Mouse (Mus musculus): ENCODE results near the gene Fiz1. TPM values are rescaled to one million over a fixed set of nuclear protein-coding genes. Genes with fewer than 3 reads are reported as not detected.

The Fiz1 gene
- polyA plus RNA-seq (2014; fragmentation: Nextera tagmentation; extraction: Ambion mirVana): 67.0 and 68.3 TPM in 2 replicates

DNA sequence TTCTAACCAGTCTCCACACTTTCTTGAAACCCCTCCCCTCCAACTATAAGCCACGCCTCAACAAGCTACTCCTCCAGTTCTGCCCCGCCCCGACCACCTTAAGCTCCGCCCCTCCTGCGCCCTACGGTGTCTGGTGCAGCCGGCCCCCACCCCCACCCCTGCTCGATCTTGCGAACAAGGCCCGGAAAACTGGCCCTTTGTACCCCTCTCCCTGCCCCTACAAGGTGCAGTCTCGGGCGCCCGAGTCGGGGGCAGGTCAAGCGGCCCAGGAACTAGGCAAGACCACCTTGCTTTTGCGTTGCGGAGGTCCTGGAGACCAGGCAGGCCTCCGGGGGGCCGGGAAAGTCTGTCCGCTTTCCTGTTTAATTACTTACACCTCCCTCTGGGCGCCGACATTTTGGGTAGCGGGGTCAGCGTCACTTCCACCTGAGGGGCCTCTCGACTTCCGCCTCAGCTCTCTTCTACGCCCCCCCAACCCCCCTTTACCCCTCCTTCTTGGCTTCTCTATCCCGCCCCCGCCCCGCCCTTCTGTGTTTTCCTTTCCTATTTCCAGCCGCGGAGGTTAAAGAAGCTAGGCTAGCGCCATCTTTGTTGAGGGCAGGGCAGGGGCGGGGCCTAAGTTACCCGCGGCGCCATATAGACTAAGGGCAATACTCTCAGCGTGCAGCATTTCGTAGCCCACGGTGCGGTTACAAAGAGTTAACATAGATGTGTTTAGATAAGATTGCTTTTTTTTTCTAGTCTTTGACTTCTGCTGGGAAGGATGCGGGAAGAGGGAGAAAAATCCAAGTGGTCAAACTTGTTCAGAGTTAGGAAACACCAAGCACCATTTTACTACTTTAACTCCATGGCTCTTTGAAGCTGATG, at the start of gene Fiz1, which contains the start of gene Zfp524:
Gene Fiz1 (minus strand): TSS at position 447 of the 867 bp plus-strand sequence.
Gene Zfp524 (plus strand): TSS at position 165 of the 867 bp plus-strand sequence.
- WGBS: under 1% methylated on average over 42 of the region's 42 CpGs
- ATAC-seq (replicated peaks; ENCODE audit: low FRiP score): peak; percentile 81
- H3K27ac ChIP-seq (ENCODE audit: low read depth, low read length): peak within 1 kb of the TSS; percentile 99

GRCm38 (mm10) chr7:5062360-5063001, 48.0 kb upstream of the Fiz1 start:
- peaks cover 13% of the 10 kb centered on the region; the same call in 1 of the 2 replicates for H3K4me1 ChIP-seq (replicated peaks; ENCODE audit: control insufficient read depth, insufficient read depth, low read length)
- WGBS: under 1% methylated on average over 51 of the region's 51 CpGs

More for the DNA sequence above, at the start of gene Fiz1, which contains the start of gene Zfp524:
- no peaks in the 10 kb centered on the region for H3K27me3 ChIP-seq (ENCODE audit: control insufficient read depth, insufficient read depth, low read length)
- H3K9me3 ChIP-seq (ENCODE audit: control insufficient read depth, low read length): no peaks in the 10 kb centered on the region
- peak; percentile 98 for DNase-seq (ENCODE audit: low spot score)
- H3K36me3 ChIP-seq (ENCODE audit: control insufficient read depth, insufficient read depth, low read length): peaks cover 18% of the 10 kb centered on the region
- peak within 1 kb of the TSS; percentile 84 for H3K9ac ChIP-seq (ENCODE audit: low read length)
- peak within 1 kb of the TSS; percentile 60 for H3K4me3 ChIP-seq (ENCODE audit: low read depth, low read length)
- H3K4me2 ChIP-seq (ENCODE audit: low read depth, low read length, severe bottlenecking): peak within 1 kb of the TSS; percentile 63
- peaks cover 3% of the 10 kb centered on the region for H3K4me1 ChIP-seq (replicated peaks; ENCODE audit: control insufficient read depth, insufficient read depth, low read length)

GRCm38 (mm10) chr7:5061774-5062359, 47.4 kb upstream of the Fiz1 start, which contains the start of gene U2af2:
U2af2 (plus strand) TSS chr7:5062143.
- Histone ChIP-seq H3K9me3 (ENCODE audit: control insufficient read depth, low read length) (no peaks in the 10 kb centered on the region), H3K4me2 (ENCODE audit: low read depth, low read length, severe bottlenecking) (peak within 1 kb of the TSS; percentile 88), H3K27me3 (ENCODE audit: control insufficient read depth, insufficient read depth, low read length) (peaks cover 13% of the 10 kb centered on the region), H3K4me1 (replicated peaks; ENCODE audit: control insufficient read depth, insufficient read depth, low read length) (peaks cover 15% of the 10 kb centered on the region), H3K4me3 (ENCODE audit: low read depth, low read length) (peak within 1 kb of the TSS; percentile 64), H3K9ac (ENCODE audit: low read length) (peak within 1 kb of the TSS; percentile 86), H3K27ac (ENCODE audit: low read depth, low read length) (peak within 1 kb of the TSS; percentile 98), H3K36me3 (ENCODE audit: control insufficient read depth, insufficient read depth, low read length) (no peaks in the 10 kb centered on the region)
- WGBS: under 1% methylated on average over 63 of the region's 65 CpGs
- ATAC-seq (replicated peaks; ENCODE audit: low FRiP score): peak; percentile 86
- peak; percentile 98 for DNase-seq (ENCODE audit: low spot score)

More at GRCm38 (mm10) chr7:5062360-5063001, 48.0 kb upstream of the Fiz1 start:
- DNase-seq (ENCODE audit: low spot score) (peak; percentile 85), ATAC-seq (replicated peaks; ENCODE audit: low FRiP score) (peak; percentile 55)
- Histone ChIP-seq H3K9me3 (ENCODE audit: control insufficient read depth, low read length) (no peaks in the 10 kb centered on the region), H3K4me3 (ENCODE audit: low read depth, low read length) (peak overlapping the region; percentile 64), H3K9ac (ENCODE audit: low read length) (peak overlapping the region; percentile 86), H3K27me3 (ENCODE audit: control insufficient read depth, insufficient read depth, low read length) (peaks cover 7% of the 10 kb centered on the region), H3K27ac (ENCODE audit: low read depth, low read length) (peak overlapping the region; percentile 98), H3K36me3 (ENCODE audit: control insufficient read depth, insufficient read depth, low read length) (no peaks in the 10 kb centered on the region; the same call in 1 of the 2 replicates), H3K4me2 (ENCODE audit: low read depth, low read length, severe bottlenecking) (peak overlapping the region; percentile 59)

GRCm38 (mm10) chr7:5060944-5061773, 46.7 kb upstream of the Fiz1 start:
- peak overlapping the region; percentile 86 for H3K9ac ChIP-seq (ENCODE audit: low read length)
- H3K4me3 ChIP-seq (ENCODE audit: low read depth, low read length): peak overlapping the region; percentile 64
- peak; percentile 97 for DNase-seq (ENCODE audit: low spot score)
- ATAC-seq (replicated peaks; ENCODE audit: low FRiP score): peak; percentile 88
- peak overlapping the region; percentile 98 for H3K27ac ChIP-seq (ENCODE audit: low read depth, low read length)
- WGBS: under 1% methylated on average over 60 of the region's 60 CpGs
- no peaks in the 10 kb centered on the region for H3K9me3 ChIP-seq (ENCODE audit: control insufficient read depth, low read length)
- H3K36me3 ChIP-seq (ENCODE audit: control insufficient read depth, insufficient read depth, low read length): no peaks in the 10 kb centered on the region
- H3K27me3 ChIP-seq (ENCODE audit: control insufficient read depth, insufficient read depth, low read length): peaks cover 19% of the 10 kb centered on the region
- H3K4me1 ChIP-seq (replicated peaks; ENCODE audit: control insufficient read depth, insufficient read depth, low read length): peaks cover 20% of the 10 kb centered on the region
- H3K4me2 ChIP-seq (ENCODE audit: low read depth, low read length, severe bottlenecking): peak overlapping the region; percentile 88

DNA sequence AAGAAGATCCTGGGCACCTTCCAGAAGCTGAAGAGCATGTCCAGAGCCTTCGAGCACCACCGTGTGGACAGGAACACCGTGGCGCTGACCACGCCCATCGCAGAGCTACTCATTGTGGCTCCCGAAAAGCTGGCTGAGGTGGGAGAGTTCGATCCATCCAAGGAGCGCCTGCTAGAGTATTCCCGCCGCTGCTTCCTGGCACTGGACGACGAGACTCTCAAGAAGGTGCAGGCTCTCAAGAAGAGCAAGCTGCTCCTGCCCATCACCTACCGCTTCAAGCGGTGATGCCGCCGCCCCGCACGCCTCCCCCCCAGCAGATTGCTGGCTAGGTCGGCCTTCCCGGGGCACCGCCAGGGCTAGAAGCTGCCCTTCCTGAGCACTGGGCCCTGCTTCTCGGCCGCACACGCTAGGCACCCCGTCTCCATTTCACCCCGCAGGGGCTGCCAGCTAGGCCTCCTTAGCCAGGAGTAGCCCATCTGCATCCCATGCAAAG, 45.8 kb upstream of the Fiz1 start:
- WGBS: 2% methylated on average over 27 of the region's 27 CpGs
- peak overlapping the region; percentile 98 for H3K27ac ChIP-seq (ENCODE audit: low read depth, low read length)
- H3K27me3 ChIP-seq (ENCODE audit: control insufficient read depth, insufficient read depth, low read length): peaks cover 27% of the 10 kb centered on the region
- ATAC-seq (replicated peaks; ENCODE audit: low FRiP score) (0 out of 2 replicates have a peak, but pooled peaks have one; percentile 9), DNase-seq (ENCODE audit: low spot score) (peak; percentile 87)
- H3K9ac ChIP-seq (ENCODE audit: low read length): peak overlapping the region; percentile 86
- peak overlapping the region; percentile 88 for H3K4me2 ChIP-seq (ENCODE audit: low read depth, low read length, severe bottlenecking)
- H3K9me3 ChIP-seq (ENCODE audit: control insufficient read depth, low read length): no peaks in the 10 kb centered on the region
- peaks cover 20% of the 10 kb centered on the region for H3K4me1 ChIP-seq (replicated peaks; ENCODE audit: control insufficient read depth, insufficient read depth, low read length)
- peak overlapping the region; percentile 64 for H3K4me3 ChIP-seq (ENCODE audit: low read depth, low read length)
- H3K36me3 ChIP-seq (ENCODE audit: control insufficient read depth, insufficient read depth, low read length): no peaks in the 10 kb centered on the region

- 90% methylated on average over 12 of the region's 12 CpGs for whole genome bisulfite sequencing
- no peaks in the 10 kb centered on the region for H3K9me3 ChIP-seq (ENCODE audit: control insufficient read depth, low read length)
- H3K27me3 ChIP-seq (ENCODE audit: control insufficient read depth, insufficient read depth, low read length): peaks cover 36% of the 10 kb centered on the region
- no peak overlapping the region for H3K27ac ChIP-seq (ENCODE audit: low read depth, low read length)
- no peaks in the 10 kb centered on the region for H3K36me3 ChIP-seq (ENCODE audit: control insufficient read depth, insufficient read depth, low read length)
- H3K9ac ChIP-seq (ENCODE audit: low read length): peak overlapping the region; percentile 86; the same call in 1 of the 2 replicates
- DNase-seq (ENCODE audit: low spot score): no peak
- H3K4me1 ChIP-seq (replicated peaks; ENCODE audit: control insufficient read depth, insufficient read depth, low read length): peaks cover 20% of the 10 kb centered on the region
- no peak overlapping the region for H3K4me3 ChIP-seq (ENCODE audit: low read depth, low read length)
- H3K4me2 ChIP-seq (ENCODE audit: low read depth, low read length, severe bottlenecking): no peak overlapping the region
- ATAC-seq (replicated peaks; ENCODE audit: low FRiP score): no peak
Measured at GRCm38 (mm10) chr7:5059421-5059820, 44.9 kb upstream of the Fiz1 start.

DNA sequence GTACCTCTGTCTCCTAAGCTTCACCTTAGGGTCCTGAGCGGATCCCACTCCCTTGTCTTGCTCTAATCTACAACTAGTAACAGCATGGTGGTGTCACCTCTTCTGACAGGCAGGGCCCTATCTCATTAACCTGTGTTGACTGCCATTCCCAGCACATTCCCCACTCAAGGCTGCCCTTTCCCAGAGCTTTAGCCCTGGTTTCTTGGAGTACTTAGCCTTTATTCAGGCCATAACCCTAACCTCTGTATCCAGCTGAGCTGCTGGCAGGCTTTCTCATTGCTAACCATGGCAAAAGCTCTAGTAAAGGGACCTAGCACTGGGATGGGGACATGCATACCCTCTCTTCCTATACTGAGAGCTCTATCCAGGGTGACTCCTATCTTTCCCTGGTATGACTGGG, 44.1 kb upstream of the Fiz1 start:
- no peak for ATAC-seq (replicated peaks; ENCODE audit: low FRiP score)
- no peak overlapping the region for H3K4me3 ChIP-seq (ENCODE audit: low read depth, low read length)
- WGBS: 86% methylated on average over 1 of the region's 1 CpGs
- H3K4me1 ChIP-seq (replicated peaks; ENCODE audit: control insufficient read depth, insufficient read depth, low read length): peaks cover 18% of the 10 kb centered on the region
- H3K4me2 ChIP-seq (ENCODE audit: low read depth, low read length, severe bottlenecking): no peak overlapping the region
- peaks cover 44% of the 10 kb centered on the region for H3K27me3 ChIP-seq (ENCODE audit: control insufficient read depth, insufficient read depth, low read length)
- no peaks in the 10 kb centered on the region for H3K36me3 ChIP-seq (ENCODE audit: control insufficient read depth, insufficient read depth, low read length)
- no peaks in the 10 kb centered on the region for H3K9me3 ChIP-seq (ENCODE audit: control insufficient read depth, low read length)
- H3K9ac ChIP-seq (ENCODE audit: low read length): no peak overlapping the region
- no peak overlapping the region for H3K27ac ChIP-seq (ENCODE audit: low read depth, low read length)
- no peak for DNase-seq (ENCODE audit: low spot score)
